Mouse (Mus musculus) heart, embryonic 11.5 days (tissue): Measurements from ENCODE around the gene Capn1. TPM values are rescaled to one million over a fixed set of nuclear protein-coding genes. Genes with fewer than 3 reads are reported as not detected.

Experiments used
- ATAC-seq: fragments of 200-750 bp; cut with Nextera tagmentation; replicated peaks from 2 replicates; pipeline ENCODE4 v1.8.0; 2017; ENCODE audit warnings: moderate library complexity; ENCODE audit not compliant: insufficient number of reproducible peaks, low FRiP score, low TSS enrichment
- H3K27ac ChIP-seq: fragments of 300-500 bp; sonication (generic); 2 replicates; pipeline ENCODE4 v1.5.1; 2014; ENCODE audit warnings: mild to moderate bottlenecking, low read depth, low read length
- H3K27me3 ChIP-seq: fragments of 300-500 bp; sonication (generic); 2 replicates; pipeline ENCODE4 v1.6.1; 2014; ENCODE audit warnings: mild to moderate bottlenecking, low read length, mixed read lengths; ENCODE audit not compliant: control insufficient read depth, insufficient read depth
- H3K36me3 ChIP-seq: fragments of 300-500 bp; sonication (generic); 2 replicates; pipeline ENCODE4 v1.6.1; 2014; ENCODE audit warnings: mild to moderate bottlenecking, low read length, moderate library complexity, mixed read lengths; ENCODE audit not compliant: control insufficient read depth, insufficient read depth
- H3K4me1 ChIP-seq: fragments of 300-500 bp; sonication (generic); 2 replicates; pipeline ENCODE4 v1.6.1; 2014; ENCODE audit warnings: low read length; ENCODE audit not compliant: control insufficient read depth, insufficient read depth
- H3K4me2 ChIP-seq: fragments of 300-500 bp; sonication (generic); 2 replicates; pipeline ENCODE4 v1.6.1; 2014; ENCODE audit warnings: mild to moderate bottlenecking, moderate library complexity
- H3K4me3 ChIP-seq: fragments of 300-500 bp; sonication (generic); 2 replicates; pipeline ENCODE4 v1.5.1; 2014; ENCODE audit warnings: low read depth, low read length
- H3K9ac ChIP-seq: fragments of 300-500 bp; sonication (generic); 2 replicates; pipeline ENCODE4 v1.6.1; 2014; ENCODE audit warnings: mild to moderate bottlenecking, low read depth, low read length, moderate library complexity
- H3K9me3 ChIP-seq: fragments of 300-500 bp; sonication (generic); replicated peaks from 2 replicates; pipeline ENCODE4 v1.6.1; 2016; ENCODE audit warnings: low read length; ENCODE audit not compliant: control insufficient read depth
- WGBS: fragments of 180-500 bp; shearing (Covaris S2); extraction: QIAGEN DNeasy Blood & Tissue Kit; methylation state at CpG from one replicate; pipeline ENCODE4 v1.1.7; 2014; ENCODE audit not compliant: insufficient replicate concordance; 5-methylcytosine and 5-hydroxymethylcytosine counted together
- polyA plus RNA-seq: library from polyadenylated mRNA; unstranded; fragments of >200 nt; fragmentation: Nextera tagmentation; extraction: Ambion mirVana; gene quantifications from 2 replicates; pipeline ENCODE4 v1.2.1, GENCODE M21; 2014

Capn1 gene
- polyA plus RNA-seq, 1 experiment from 2014 or later: 8.5 TPM

- H3K27me3 ChIP-seq: no peaks in the 10 kb centered on the region
- no peaks in the 10 kb centered on the region for H3K9me3 ChIP-seq
- no peak overlapping the region for H3K4me3 ChIP-seq
- H3K4me2 ChIP-seq: no peak overlapping the region
- no peak overlapping the region for H3K27ac ChIP-seq
- H3K36me3 ChIP-seq: peaks cover 7% of the 10 kb centered on the region
- peaks cover 21% of the 10 kb centered on the region for H3K4me1 ChIP-seq
- WGBS: 92% methylated on average over 5 of the region's 5 CpGs
- ATAC-seq: no peak
- H3K9ac ChIP-seq: no peak overlapping the region
Measured at GRCm38 (mm10) chr19:5957371-5957770, 58.3 kb downstream of the Capn1 start.

DNA sequence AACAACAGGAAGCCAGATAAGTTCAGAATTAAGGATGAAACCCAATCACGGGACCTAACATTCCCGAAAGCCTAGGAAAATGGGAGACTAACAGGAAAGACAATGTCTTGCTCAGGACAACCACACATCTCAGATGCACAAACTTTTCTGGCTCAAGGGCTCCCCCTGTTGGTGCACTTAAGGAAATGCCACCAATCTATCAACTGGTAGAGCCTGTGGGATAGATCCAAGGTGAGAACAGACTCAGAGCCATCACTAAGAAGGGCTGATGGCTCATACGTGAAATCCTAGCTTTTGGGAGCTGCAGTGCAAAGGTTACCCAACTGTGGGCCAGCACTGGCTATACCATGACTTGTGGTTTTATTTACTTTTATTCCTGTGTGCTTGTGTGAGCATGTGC, 59.0 kb downstream of the Capn1 start:
- WGBS: 19% methylated on average over 3 of the region's 3 CpGs
- Histone ChIP-seq H3K9me3 (no peaks in the 10 kb centered on the region), H3K4me3 (no peak overlapping the region), H3K4me2 (no peak overlapping the region), H3K27me3 (no peaks in the 10 kb centered on the region), H3K36me3 (peaks cover 7% of the 10 kb centered on the region), H3K9ac (no peak overlapping the region), H3K27ac (no peak overlapping the region), H3K4me1 (peaks cover 23% of the 10 kb centered on the region)
- ATAC-seq: no peak

- Histone ChIP-seq H3K27me3 (no peaks in the 10 kb centered on the region), H3K36me3 (peaks cover 7% of the 10 kb centered on the region), H3K4me2 (peak overlapping the region; percentile 17; the same call in 1 of the 2 replicates), H3K9ac (no peak overlapping the region), H3K9me3 (no peaks in the 10 kb centered on the region), H3K4me1 (peaks cover 28% of the 10 kb centered on the region), H3K27ac (peak overlapping the region; percentile 54), H3K4me3 (no peak overlapping the region)
- no peak for ATAC-seq
- WGBS: 52% methylated on average over 28 of the region's 28 CpGs
Measured at GRCm38 (mm10) chr19:5955704-5956670, 59.7 kb downstream of the Capn1 start.

- no peaks in the 10 kb centered on the region for H3K9me3 ChIP-seq
- no peak for ATAC-seq
- peaks cover 28% of the 10 kb centered on the region for H3K4me1 ChIP-seq
- H3K27me3 ChIP-seq: no peaks in the 10 kb centered on the region
- WGBS: 92% methylated on average over 10 of the region's 10 CpGs
- no peak overlapping the region for H3K9ac ChIP-seq
- peaks cover 11% of the 10 kb centered on the region for H3K36me3 ChIP-seq
- no peak overlapping the region; the same call in 1 of the 2 replicates for H3K27ac ChIP-seq
- no peak overlapping the region for H3K4me2 ChIP-seq
- H3K4me3 ChIP-seq: no peak overlapping the region
Measured at GRCm38 (mm10) chr19:5954936-5955335, 60.8 kb downstream of the Capn1 start.

DNA sequence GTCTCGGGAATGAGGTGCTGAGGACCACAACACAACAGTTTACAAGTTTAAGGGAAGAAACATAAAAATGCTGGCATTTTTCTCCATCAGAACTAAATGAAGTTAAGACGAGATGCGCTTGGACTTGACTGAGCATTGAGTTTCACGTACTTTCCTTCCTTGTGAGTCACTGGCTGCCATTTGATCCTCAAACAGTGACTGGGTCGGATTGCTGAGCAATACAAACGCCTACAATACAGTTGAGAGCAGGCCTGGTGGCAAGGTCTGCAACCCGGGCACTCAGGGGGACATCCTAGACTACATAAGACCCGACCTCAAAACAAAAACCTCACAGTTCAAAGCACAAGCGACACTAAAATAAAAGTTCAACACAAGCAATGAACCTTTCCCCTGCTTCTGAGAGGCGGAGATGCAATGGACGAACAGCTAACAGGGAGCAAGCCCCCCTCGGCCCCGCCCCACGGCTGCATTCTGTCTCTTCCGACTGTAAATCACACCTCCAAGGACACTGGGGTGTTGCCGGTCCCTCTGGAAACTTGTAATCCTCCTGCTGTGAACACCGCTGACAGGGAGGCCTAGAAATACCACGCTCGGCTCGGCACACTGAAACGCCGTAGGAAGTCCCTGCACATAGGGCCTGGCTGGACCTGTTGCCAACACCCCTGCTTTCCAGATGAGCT, 61.5 kb downstream of the Capn1 start:
- H3K27me3 ChIP-seq: no peaks in the 10 kb centered on the region
- no peak for ATAC-seq
- H3K9me3 ChIP-seq: no peaks in the 10 kb centered on the region
- H3K9ac ChIP-seq: no peak overlapping the region
- H3K36me3 ChIP-seq: peaks cover 11% of the 10 kb centered on the region
- no peak overlapping the region for H3K4me2 ChIP-seq
- no peak overlapping the region for H3K4me3 ChIP-seq
- WGBS: 77% methylated on average over 22 of the region's 22 CpGs
- H3K4me1 ChIP-seq: peaks cover 28% of the 10 kb centered on the region
- no peak overlapping the region for H3K27ac ChIP-seq

GRCm38 (mm10) chr19:5953201-5953770, 62.4 kb downstream of the Capn1 start:
- no peak overlapping the region for H3K9ac ChIP-seq
- H3K4me2 ChIP-seq: 0 out of 2 replicates have a peak overlapping the region, but pooled peaks have one; percentile 29
- H3K4me3 ChIP-seq: no peak overlapping the region
- H3K4me1 ChIP-seq: peaks cover 28% of the 10 kb centered on the region
- no peaks in the 10 kb centered on the region for H3K27me3 ChIP-seq
- H3K9me3 ChIP-seq: no peaks in the 10 kb centered on the region
- 75% methylated on average over 19 of the region's 19 CpGs for WGBS
- H3K27ac ChIP-seq: peak overlapping the region; percentile 86
- ATAC-seq: no peak
- H3K36me3 ChIP-seq: peaks cover 8% of the 10 kb centered on the region

- 47% methylated on average over 13 of the region's 13 CpGs for WGBS
- peak; percentile 40; the same call in 1 of the 2 replicates for ATAC-seq
- Histone ChIP-seq H3K4me3 (no peak overlapping the region), H3K36me3 (peaks cover 18% of the 10 kb centered on the region), H3K9me3 (no peaks in the 10 kb centered on the region), H3K4me1 (peaks cover 28% of the 10 kb centered on the region), H3K4me2 (peak overlapping the region; percentile 29), H3K27me3 (no peaks in the 10 kb centered on the region), H3K27ac (peak overlapping the region; percentile 86), H3K9ac (no peak overlapping the region)
Measured at GRCm38 (mm10) chr19:5952071-5952691, 63.5 kb downstream of the Capn1 start.

DNA sequence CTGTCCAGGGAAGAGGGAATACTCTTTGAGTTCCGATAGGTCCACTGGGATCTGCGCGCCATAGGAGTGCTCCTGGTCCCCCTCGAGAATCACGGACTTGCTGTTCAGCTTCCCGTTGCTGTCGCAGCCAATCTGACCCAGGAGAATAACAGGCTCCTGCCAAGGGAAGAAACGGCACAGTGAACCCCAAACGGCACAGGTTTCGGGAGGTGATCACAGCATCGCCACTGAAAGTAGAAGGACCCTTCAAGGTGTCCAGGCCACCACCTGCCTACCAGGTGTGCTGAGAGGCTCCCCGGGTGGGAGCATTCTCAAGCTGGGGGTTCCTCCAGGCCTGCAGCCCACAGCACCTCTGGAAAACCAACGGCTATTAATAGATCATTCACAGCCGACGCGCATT, 64.1 kb downstream of the Capn1 start:
- H3K27me3 ChIP-seq: no peaks in the 10 kb centered on the region
- peak overlapping the region; percentile 86 for H3K27ac ChIP-seq
- peak overlapping the region; percentile 28 for H3K4me2 ChIP-seq
- WGBS: 70% methylated on average over 16 of the region's 16 CpGs
- H3K36me3 ChIP-seq: peaks cover 18% of the 10 kb centered on the region
- ATAC-seq: no peak
- H3K9me3 ChIP-seq: no peaks in the 10 kb centered on the region
- peaks cover 28% of the 10 kb centered on the region for H3K4me1 ChIP-seq
- H3K4me3 ChIP-seq: no peak overlapping the region
- no peak overlapping the region for H3K9ac ChIP-seq
